Mouse (Mus musculus) liver, embryonic 16.5 days (tissue): ENCODE results near the gene Acot9. TPM values are rescaled to one million over a fixed set of nuclear protein-coding genes. Genes with fewer than 3 reads are reported as not detected.
A peak's percentile ranks its signal among the peaks of the same experiment; 100 is the strongest.

Experiments
- ATAC-seq: fragments of 200-750 bp; cut with Nextera tagmentation; 2 replicates; pipeline ENCODE4 v1.8.0; 2017; ENCODE audit warnings: low read depth, mild to moderate bottlenecking, moderate number of reproducible peaks, moderate library complexity
- H3K27ac ChIP-seq: fragments of 300-500 bp; sonication (generic); 2 replicates; pipeline ENCODE4 v1.5.1; 2014; ENCODE audit warnings: mild to moderate bottlenecking, low read length
- H3K27me3 ChIP-seq: fragments of 300-500 bp; sonication (generic); 2 replicates; pipeline ENCODE4 v1.6.1; 2014; ENCODE audit warnings: low read depth, low read length, mixed read lengths; ENCODE audit not compliant: control insufficient read depth, insufficient read depth
- H3K36me3 ChIP-seq: fragments of 300-500 bp; sonication (generic); 2 replicates; pipeline ENCODE4 v1.6.1; 2014; ENCODE audit warnings: mild to moderate bottlenecking; ENCODE audit not compliant: control insufficient read depth, insufficient read depth
- H3K4me1 ChIP-seq: fragments of 300-500 bp; sonication (generic); 2 replicates; pipeline ENCODE4 v1.6.1; 2014; ENCODE audit warnings: low read depth, low read length, mixed read lengths; ENCODE audit not compliant: control insufficient read depth
- H3K4me2 ChIP-seq: fragments of 300-500 bp; sonication (generic); 2 replicates; pipeline ENCODE4 v1.6.1; 2014; ENCODE audit warnings: low read depth, low read length, mixed read lengths
- H3K4me3 ChIP-seq: fragments of 300-500 bp; sonication (generic); 2 replicates; pipeline ENCODE4 v1.5.1; 2014; ENCODE audit warnings: low read depth, mild to moderate bottlenecking, low read length
- H3K9ac ChIP-seq: fragments of 300-500 bp; sonication (generic); 2 replicates; pipeline ENCODE4 v1.6.1; 2014; ENCODE audit warnings: low read depth, low read length
- H3K9me3 ChIP-seq: fragments of 300-500 bp; sonication (generic); replicated peaks from 2 replicates; pipeline ENCODE4 v1.6.1; 2016; ENCODE audit warnings: low read length; ENCODE audit not compliant: control insufficient read depth
- WGBS: fragments of 180-500 bp; shearing (Covaris S2); extraction: QIAGEN DNeasy Blood & Tissue Kit; methylation state at CpG from one replicate; pipeline ENCODE4 v1.1.7; 2014; ENCODE audit not compliant: insufficient replicate concordance; 5-methylcytosine and 5-hydroxymethylcytosine counted together
- polyA plus RNA-seq: library from polyadenylated mRNA; unstranded; fragments of >200 nt; fragmentation: Nextera tagmentation; extraction: Ambion mirVana; gene quantifications from 2 replicates; pipeline ENCODE4 v1.2.1, GENCODE M21; 2015

The Acot9 gene
- polyA plus RNA-seq, 1 experiment from 2014 or later = 9.9 TPM

GRCm38 (mm10) chrX:155280427-155281044 lies 18.3 kb downstream of the Acot9 start:
- no peaks in the 10 kb centered on the region for H3K36me3 ChIP-seq
- WGBS = 31% methylated on average over 1 of the region's 1 CpGs
- H3K4me2 ChIP-seq = no peak overlapping the region
- no peaks in the 10 kb centered on the region for H3K9me3 ChIP-seq
- no peak overlapping the region for H3K4me3 ChIP-seq
- no peak for ATAC-seq
- H3K27ac ChIP-seq = no peak overlapping the region
- H3K27me3 ChIP-seq = no peaks in the 10 kb centered on the region
- no peaks in the 10 kb centered on the region for H3K4me1 ChIP-seq
- H3K9ac ChIP-seq = no peak overlapping the region

GRCm38 (mm10) chrX:155306390-155306789 lies 44.1 kb downstream of the Acot9 start:
- 88% methylated on average over 2 of the region's 2 CpGs for WGBS

GRCm38 (mm10) chrX:155318005-155318404 lies 55.8 kb downstream of the Acot9 start:
- Histone ChIP-seq H3K27me3 (no peaks in the 10 kb centered on the region), H3K4me2 (no peak overlapping the region), H3K4me1 (no peaks in the 10 kb centered on the region), H3K27ac (no peak overlapping the region), H3K9me3 (no peaks in the 10 kb centered on the region), H3K4me3 (no peak overlapping the region), H3K9ac (no peak overlapping the region), H3K36me3 (no peaks in the 10 kb centered on the region)
- WGBS = 45% methylated on average over 4 of the region's 4 CpGs
- no peak for ATAC-seq

More at GRCm38 (mm10) chrX:155306390-155306789, 44.1 kb downstream of the Acot9 start:
- H3K4me1 ChIP-seq = no peaks in the 10 kb centered on the region
- H3K4me3 ChIP-seq = no peak overlapping the region
- ATAC-seq = no peak
- no peaks in the 10 kb centered on the region for H3K9me3 ChIP-seq
- H3K27ac ChIP-seq = no peak overlapping the region
- H3K4me2 ChIP-seq = no peak overlapping the region
- no peaks in the 10 kb centered on the region for H3K27me3 ChIP-seq
- no peak overlapping the region for H3K9ac ChIP-seq
- no peaks in the 10 kb centered on the region for H3K36me3 ChIP-seq

- peak overlapping the region; percentile 70 for H3K4me2 ChIP-seq
- no peaks in the 10 kb centered on the region for H3K4me1 ChIP-seq
- H3K36me3 ChIP-seq = no peaks in the 10 kb centered on the region
- H3K27me3 ChIP-seq = no peaks in the 10 kb centered on the region
- 12% methylated on average over 7 of the region's 7 CpGs for whole genome bisulfite sequencing
- ATAC-seq = no peak
- H3K27ac ChIP-seq = peak overlapping the region; percentile 72
- no peaks in the 10 kb centered on the region for H3K9me3 ChIP-seq
- peak overlapping the region; percentile 69 for H3K4me3 ChIP-seq
- H3K9ac ChIP-seq = peak overlapping the region; percentile 64
These were observed 75.3 kb downstream of the Acot9 start for GRCm38 (mm10) chrX:155337567-155337904.

GRCm38 (mm10) chrX:155337905-155338721 lies 75.9 kb downstream of the Acot9 start:
- H3K9ac ChIP-seq = peak overlapping the region; percentile 64
- H3K36me3 ChIP-seq = no peaks in the 10 kb centered on the region
- peak overlapping the region; percentile 70 for H3K4me2 ChIP-seq
- no peaks in the 10 kb centered on the region for H3K27me3 ChIP-seq
- H3K4me3 ChIP-seq = peak overlapping the region; percentile 69
- ATAC-seq = peak; percentile 96
- peak overlapping the region; percentile 72 for H3K27ac ChIP-seq
- 15% methylated on average over 48 of the region's 49 CpGs for WGBS
- no peaks in the 10 kb centered on the region for H3K4me1 ChIP-seq
- H3K9me3 ChIP-seq = no peaks in the 10 kb centered on the region

GRCm38 (mm10) chrX:155340654-155341053 lies 78.4 kb downstream of the Acot9 start, which contains the start of gene Prdx4:
TSS of gene Prdx4 (minus strand) at chrX:155340754.
- no peak within 1 kb of the TSS for H3K4me3 ChIP-seq

GRCm38 (mm10) chrX:155346249-155346648 lies 84.0 kb downstream of the Acot9 start:
- no peaks in the 10 kb centered on the region for H3K9me3 ChIP-seq
- no peak overlapping the region for H3K4me3 ChIP-seq
- no peak overlapping the region for H3K4me2 ChIP-seq
- no peaks in the 10 kb centered on the region for H3K27me3 ChIP-seq
- no peak for ATAC-seq
- H3K36me3 ChIP-seq = no peaks in the 10 kb centered on the region
- WGBS = 69% methylated on average over 2 of the region's 2 CpGs
- no peak overlapping the region for H3K27ac ChIP-seq
- H3K4me1 ChIP-seq = no peaks in the 10 kb centered on the region
- H3K9ac ChIP-seq = no peak overlapping the region

More at GRCm38 (mm10) chrX:155340654-155341053, 78.4 kb downstream of the Acot9 start, which contains the start of gene Prdx4:
- Histone ChIP-seq H3K4me2 (no peak within 1 kb of the TSS), H3K4me1 (no peaks in the 10 kb centered on the region), H3K9ac (no peak within 1 kb of the TSS), H3K9me3 (no peaks in the 10 kb centered on the region), H3K27me3 (no peaks in the 10 kb centered on the region), H3K36me3 (no peaks in the 10 kb centered on the region), H3K27ac (no peak within 1 kb of the TSS)
- ATAC-seq = no peak
